Mouse (Mus musculus) ES-Bruce4 (cell line): ENCODE results near the gene Galnt12. TPM values are rescaled to one million over a fixed set of nuclear protein-coding genes. Genes with fewer than 3 reads are reported as not detected.

ENCODE experiments used
- H3K27ac ChIP-seq: 2 replicates; pipeline ENCODE4 v1.5.1; 2012; ENCODE audit warnings: low read length, inconsistent platforms; ENCODE audit not compliant: insufficient read depth
- H3K27me3 ChIP-seq: 2 replicates; pipeline ENCODE4 v1.6.1; 2012; ENCODE audit warnings: mild to moderate bottlenecking, low read length, inconsistent platforms; ENCODE audit not compliant: control insufficient read depth, poor library complexity, insufficient read depth, severe bottlenecking
- H3K36me3 ChIP-seq: 2 replicates; pipeline ENCODE4 v1.6.1; 2012; ENCODE audit warnings: inconsistent platforms, mild to moderate bottlenecking, low read length, moderate library complexity; ENCODE audit not compliant: control insufficient read depth, poor library complexity, insufficient read depth, severe bottlenecking
- H3K4me1 ChIP-seq: one replicate; pipeline ENCODE4 v1.8.1; 2011; ENCODE audit warnings: low read length; ENCODE audit not compliant: control insufficient read depth, insufficient read depth
- H3K4me3 ChIP-seq: 2 replicates; pipeline ENCODE4 v1.5.1; 2011; ENCODE audit warnings: low read depth, mild to moderate bottlenecking, low read length
- H3K9ac ChIP-seq: 2 replicates; pipeline ENCODE4 v1.6.1; 2012; ENCODE audit warnings: low read depth, mild to moderate bottlenecking, inconsistent platforms; ENCODE audit not compliant: poor library complexity, severe bottlenecking
- H3K9me3 ChIP-seq: replicated peaks from 2 replicates; pipeline ENCODE4 v1.6.1; 2012; ENCODE audit warnings: mild to moderate bottlenecking, low read length, inconsistent platforms; ENCODE audit not compliant: control insufficient read depth, poor library complexity, insufficient read depth, severe bottlenecking
- CTCF ChIP-seq: IDR thresholded peaks from one replicate; pipeline ENCODE4 v1.8.1; 2011; ENCODE audit warnings: low read depth, low read length
- EP300 ChIP-seq: IDR thresholded peaks from 2 replicates; pipeline ENCODE4 v1.6.1; 2011; ENCODE audit warnings: low read depth, low read length; ENCODE audit not compliant: insufficient read depth
- POLR2A ChIP-seq: IDR thresholded peaks from one replicate; pipeline ENCODE4 v1.8.1; 2011; ENCODE audit warnings: low read length; ENCODE audit not compliant: insufficient read depth
- polyA plus RNA-seq: library from polyadenylated mRNA; stranded (reverse); fragments of >200 nt; gene quantifications from 2 replicates; pipeline ENCODE4 v1.2.4, GENCODE M21; 2011; ENCODE audit warnings: low read depth; ENCODE audit not compliant: missing spikeins, insufficient read depth, insufficient read length

Gene Galnt12
- polyA plus RNA-seq, 1 experiment, result 4.9 TPM

- Histone ChIP-seq H3K4me3 (peak overlapping the region; percentile 73), H3K4me1 (no peaks in the 10 kb centered on the region), H3K9me3 (peaks cover 5% of the 10 kb centered on the region; the same call in 1 of the 2 replicates), H3K9ac (peak overlapping the region; percentile 55), H3K27ac (no peak overlapping the region), H3K27me3 (peaks cover 8% of the 10 kb centered on the region; the same call in 1 of the 2 replicates), H3K36me3 (no peaks in the 10 kb centered on the region)
- TF ChIP-seq EP300 (no peak), POLR2A (no peak), CTCF (no peak)
Measured at GRCm38 (mm10) chr4:47057510-47058325, 34.0 kb upstream of the Galnt12 start.

- TF ChIP-seq EP300 (no peak), POLR2A (no peak), CTCF (no peak)
Measured at GRCm38 (mm10) chr4:47060900-47061299, 30.8 kb upstream of the Galnt12 start.

GRCm38 (mm10) chr4:47075054-47075453, 16.7 kb upstream of the Galnt12 start:
- Histone ChIP-seq H3K27me3 (no peaks in the 10 kb centered on the region), H3K36me3 (no peaks in the 10 kb centered on the region), H3K27ac (no peak overlapping the region), H3K4me1 (no peaks in the 10 kb centered on the region), H3K9ac (no peak overlapping the region), H3K9me3 (peaks cover 16% of the 10 kb centered on the region), H3K4me3 (no peak overlapping the region)
- TF ChIP-seq CTCF, result no peak

More at GRCm38 (mm10) chr4:47060900-47061299, 30.8 kb upstream of the Galnt12 start:
- Histone ChIP-seq H3K4me3 (no peak overlapping the region), H3K9me3 (peaks cover 4% of the 10 kb centered on the region; the same call in 1 of the 2 replicates), H3K27ac (no peak overlapping the region), H3K4me1 (no peaks in the 10 kb centered on the region), H3K36me3 (no peaks in the 10 kb centered on the region), H3K27me3 (peaks cover 8% of the 10 kb centered on the region; the same call in 1 of the 2 replicates), H3K9ac (no peak overlapping the region)

GRCm38 (mm10) chr4:47079997-47080646, 11.6 kb upstream of the Galnt12 start:
- Histone ChIP-seq H3K9ac (no peak overlapping the region), H3K4me3 (no peak overlapping the region), H3K9me3 (no peaks in the 10 kb centered on the region), H3K36me3 (no peaks in the 10 kb centered on the region), H3K4me1 (no peaks in the 10 kb centered on the region), H3K27me3 (no peaks in the 10 kb centered on the region), H3K27ac (no peak overlapping the region)
- TF ChIP-seq CTCF (no peak), POLR2A (no peak), EP300 (no peak)

GRCm38 (mm10) chr4:47080647-47081010, 11.1 kb upstream of the Galnt12 start:
- H3K9ac ChIP-seq, result no peak overlapping the region
- H3K36me3 ChIP-seq, result no peaks in the 10 kb centered on the region
- no peak overlapping the region for H3K27ac ChIP-seq
- TF ChIP-seq CTCF (no peak), POLR2A (no peak), EP300 (no peak)
- H3K4me3 ChIP-seq, result no peak overlapping the region
- no peaks in the 10 kb centered on the region for H3K9me3 ChIP-seq
- no peaks in the 10 kb centered on the region for H3K4me1 ChIP-seq
- no peaks in the 10 kb centered on the region for H3K27me3 ChIP-seq

GRCm38 (mm10) chr4:47083824-47084223, 7.9 kb upstream of the Galnt12 start:
- Histone ChIP-seq H3K36me3 (no peaks in the 10 kb centered on the region), H3K9ac (no peak overlapping the region), H3K4me3 (no peak overlapping the region), H3K4me1 (no peaks in the 10 kb centered on the region), H3K27ac (no peak overlapping the region), H3K9me3 (no peaks in the 10 kb centered on the region), H3K27me3 (no peaks in the 10 kb centered on the region)
- no peak for TF ChIP-seq CTCF
- TF ChIP-seq POLR2A, result no peak
- TF ChIP-seq EP300, result no peak
